Mouse (Mus musculus): ENCODE results near the gene Zfp143. TPM values are rescaled to one million over a fixed set of nuclear protein-coding genes. Genes with fewer than 3 reads are reported as not detected.
"Not testable (repeated sequence)": the region's sequence is repeated elsewhere in the genome, so short reads cannot be mapped to it uniquely, and the experiment has no call there.

Gene Zfp143
- polyA plus RNA-seq, 1 experiment from 2014 or later: 16.8 TPM

DNA sequence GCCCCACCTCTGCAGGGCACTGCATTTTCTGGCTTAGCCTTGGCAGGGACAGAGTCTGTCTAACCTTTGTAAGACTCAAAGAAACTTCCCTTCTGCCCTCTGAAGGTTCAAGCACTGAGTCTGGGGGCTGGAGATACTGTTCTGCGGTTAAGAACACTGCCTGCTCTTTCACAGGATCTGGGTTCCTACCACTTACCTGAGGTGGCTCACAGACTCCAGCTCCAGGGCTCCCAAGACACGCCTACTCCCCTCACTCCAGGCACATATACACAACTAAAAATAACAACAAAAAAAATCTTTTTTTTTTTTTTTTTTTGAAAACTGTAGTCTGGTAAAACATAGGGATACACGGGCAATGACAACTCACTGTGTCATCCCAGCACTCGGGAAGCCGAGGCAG lies 40.2 kb downstream of the Zfp143 start:
- Histone ChIP-seq H3K4me3 (ENCODE audit: low read depth, low read length) (no peak overlapping the region), H3K4me1 (replicated peaks; ENCODE audit: control insufficient read depth, insufficient read depth, low read length) (peaks cover 9% of the 10 kb centered on the region), H3K36me3 (ENCODE audit: control insufficient read depth, insufficient read depth, low read length) (no peaks in the 10 kb centered on the region), H3K9ac (ENCODE audit: low read depth, low read length) (no peak overlapping the region), H3K27ac (ENCODE audit: low read depth, low read length) (no peak overlapping the region), H3K27me3 (replicated peaks; ENCODE audit: control insufficient read depth, insufficient read depth, low read length) (no peaks in the 10 kb centered on the region), H3K9me3 (ENCODE audit: control insufficient read depth, low read length) (no peaks in the 10 kb centered on the region), H3K4me2 (no peak overlapping the region)
- no peak for DNase-seq (ENCODE audit: low spot score)
- no peak for ATAC-seq (replicated peaks; ENCODE audit: low FRiP score)
- WGBS: 73% methylated on average over 5 of the region's 5 CpGs

DNA sequence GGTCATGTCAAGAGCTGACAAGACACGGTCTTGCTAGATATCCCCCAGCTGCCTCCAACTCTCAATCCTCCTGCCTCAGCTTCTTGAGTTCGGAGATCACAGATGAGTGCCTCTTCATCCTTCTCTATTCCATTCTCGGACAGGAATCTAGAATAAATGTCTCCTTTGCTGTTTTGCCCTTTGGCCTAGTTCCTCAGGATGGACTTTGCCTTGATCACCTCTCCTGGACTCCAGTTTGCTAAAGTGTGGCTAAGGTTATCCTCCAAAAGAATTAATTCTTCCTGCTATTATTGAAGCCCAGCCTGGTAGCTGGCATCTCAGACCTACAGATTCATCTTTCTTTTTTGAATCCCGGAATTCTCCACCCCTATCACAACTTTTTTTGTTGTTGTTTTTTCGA lies 44.0 kb downstream of the Zfp143 start:
- H3K4me1 ChIP-seq (replicated peaks; ENCODE audit: control insufficient read depth, insufficient read depth, low read length): peaks cover 13% of the 10 kb centered on the region
- H3K4me3 ChIP-seq (ENCODE audit: low read depth, low read length): no peak overlapping the region
- ATAC-seq (replicated peaks; ENCODE audit: low FRiP score) (no peak), DNase-seq (ENCODE audit: low spot score) (no peak)
- no peak overlapping the region for H3K9ac ChIP-seq (ENCODE audit: low read depth, low read length)
- no peak overlapping the region for H3K4me2 ChIP-seq
- H3K27ac ChIP-seq (ENCODE audit: low read depth, low read length): no peak overlapping the region
- H3K27me3 ChIP-seq (replicated peaks; ENCODE audit: control insufficient read depth, insufficient read depth, low read length): no peaks in the 10 kb centered on the region
- 81% methylated on average over 5 of the region's 5 CpGs for WGBS
- H3K9me3 ChIP-seq (ENCODE audit: control insufficient read depth, low read length): no peaks in the 10 kb centered on the region
- H3K36me3 ChIP-seq (ENCODE audit: control insufficient read depth, insufficient read depth, low read length): no peaks in the 10 kb centered on the region

DNA sequence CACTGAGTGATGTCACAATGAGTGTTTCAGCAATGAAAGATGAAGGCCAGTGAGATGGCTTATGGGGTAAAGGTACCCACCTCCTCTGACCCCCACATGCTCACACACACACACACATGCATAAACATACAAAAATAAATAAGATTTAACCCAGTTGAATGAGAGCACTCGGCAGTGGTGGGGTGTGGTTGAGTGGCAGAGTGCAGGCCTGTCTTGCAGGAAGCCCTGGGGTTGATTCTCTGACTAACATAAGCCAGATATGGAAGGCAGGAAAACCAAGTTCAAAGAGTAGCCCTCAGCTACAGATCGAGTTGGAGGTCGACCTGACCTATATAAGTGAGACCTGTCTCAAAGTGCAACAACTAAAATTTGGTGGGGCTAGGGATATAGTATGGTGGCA lies 45.6 kb downstream of the Zfp143 start:
- WGBS: 52% methylated on average over 3 of the region's 3 CpGs
- no peaks in the 10 kb centered on the region for H3K9me3 ChIP-seq (ENCODE audit: control insufficient read depth, low read length)
- no peak overlapping the region for H3K27ac ChIP-seq (ENCODE audit: low read depth, low read length)
- no peak overlapping the region for H3K4me2 ChIP-seq
- H3K36me3 ChIP-seq (ENCODE audit: control insufficient read depth, insufficient read depth, low read length): no peaks in the 10 kb centered on the region
- ATAC-seq (replicated peaks; ENCODE audit: low FRiP score) (no peak), DNase-seq (ENCODE audit: low spot score) (no peak)
- no peaks in the 10 kb centered on the region for H3K27me3 ChIP-seq (replicated peaks; ENCODE audit: control insufficient read depth, insufficient read depth, low read length)
- no peak overlapping the region for H3K9ac ChIP-seq (ENCODE audit: low read depth, low read length)
- no peak overlapping the region for H3K4me3 ChIP-seq (ENCODE audit: low read depth, low read length)
- peaks cover 16% of the 10 kb centered on the region for H3K4me1 ChIP-seq (replicated peaks; ENCODE audit: control insufficient read depth, insufficient read depth, low read length)

DNA sequence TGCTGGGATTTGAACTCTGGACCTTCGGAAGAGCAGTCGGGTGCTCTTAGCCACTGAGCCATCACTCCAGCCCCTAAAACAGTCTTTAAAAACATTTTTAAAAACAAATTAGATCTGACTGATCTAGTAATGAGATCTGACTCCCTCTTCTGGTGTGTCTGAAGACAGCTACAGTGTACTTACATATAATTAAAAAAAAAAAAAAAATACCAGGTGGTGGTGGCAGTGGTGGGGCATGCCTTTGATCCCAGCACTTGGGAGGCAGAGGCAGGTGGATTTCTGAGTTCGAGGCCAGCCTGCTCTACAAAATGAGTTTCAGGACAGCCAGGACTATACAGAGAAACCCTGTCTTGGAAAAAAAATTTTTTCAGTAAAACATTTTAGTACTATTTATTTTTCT lies 47.5 kb downstream of the Zfp143 start:
- H3K4me2 ChIP-seq: peak overlapping the region; percentile 64
- 90% methylated on average over 3 of the region's 3 CpGs for WGBS
- H3K27ac ChIP-seq (ENCODE audit: low read depth, low read length): peak overlapping the region; percentile 77
- peaks cover 16% of the 10 kb centered on the region for H3K4me1 ChIP-seq (replicated peaks; ENCODE audit: control insufficient read depth, insufficient read depth, low read length)
- not testable (repeated sequence) for H3K9me3 ChIP-seq (ENCODE audit: control insufficient read depth, low read length); H3K36me3 ChIP-seq (ENCODE audit: control insufficient read depth, insufficient read depth, low read length); H3K4me3 ChIP-seq (ENCODE audit: low read depth, low read length); DNase-seq (ENCODE audit: low spot score); H3K27me3 ChIP-seq (replicated peaks; ENCODE audit: control insufficient read depth, insufficient read depth, low read length); ATAC-seq (replicated peaks; ENCODE audit: low FRiP score)
- peak overlapping the region; percentile 62; the same call in 1 of the 2 replicates for H3K9ac ChIP-seq (ENCODE audit: low read depth, low read length)

DNA sequence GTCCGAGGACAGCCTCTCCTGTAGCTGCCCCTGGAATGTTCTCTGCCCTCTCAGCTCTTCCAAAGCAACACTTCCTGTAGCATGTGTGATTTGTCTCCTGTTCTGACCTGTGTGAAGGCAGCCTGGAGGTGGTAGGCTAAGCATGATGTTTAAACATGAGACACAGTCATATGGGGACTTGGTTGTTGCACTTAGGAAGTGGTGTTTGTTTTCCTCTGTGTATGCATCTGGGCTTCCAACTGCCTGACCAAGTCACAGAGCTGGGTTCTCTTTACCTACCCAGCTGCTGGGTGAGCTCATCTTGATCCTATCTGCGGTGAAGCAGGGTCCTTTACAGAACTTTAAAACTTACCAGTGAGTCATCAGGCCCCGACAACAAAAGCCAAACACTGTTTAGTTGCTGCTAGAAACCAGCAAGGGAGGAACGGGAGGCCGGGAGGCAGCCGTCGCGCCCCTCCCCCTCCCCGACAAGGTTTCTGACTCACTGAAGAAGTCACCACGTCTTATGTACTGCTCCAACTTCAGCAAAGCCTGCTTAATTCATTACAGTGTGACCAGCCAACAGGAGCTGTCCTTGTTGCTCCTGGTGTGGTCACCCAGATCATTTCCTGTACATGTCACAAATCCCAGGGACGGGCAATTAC lies 48.1 kb downstream of the Zfp143 start:
- Histone ChIP-seq H3K9me3 (ENCODE audit: control insufficient read depth, low read length) (no peaks in the 10 kb centered on the region), H3K27ac (ENCODE audit: low read depth, low read length) (peak overlapping the region; percentile 77), H3K27me3 (replicated peaks; ENCODE audit: control insufficient read depth, insufficient read depth, low read length) (no peaks in the 10 kb centered on the region), H3K9ac (ENCODE audit: low read depth, low read length) (peak overlapping the region; percentile 62), H3K4me1 (replicated peaks; ENCODE audit: control insufficient read depth, insufficient read depth, low read length) (peaks cover 16% of the 10 kb centered on the region), H3K4me2 (peak overlapping the region; percentile 64), H3K4me3 (ENCODE audit: low read depth, low read length) (peak overlapping the region; percentile 29; the same call in 1 of the 2 replicates), H3K36me3 (ENCODE audit: control insufficient read depth, insufficient read depth, low read length) (no peaks in the 10 kb centered on the region)
- ATAC-seq (replicated peaks; ENCODE audit: low FRiP score) (peak; percentile 55), DNase-seq (ENCODE audit: low spot score) (peak; percentile 67)
- 13% methylated on average over 11 of the region's 11 CpGs for WGBS

DNA sequence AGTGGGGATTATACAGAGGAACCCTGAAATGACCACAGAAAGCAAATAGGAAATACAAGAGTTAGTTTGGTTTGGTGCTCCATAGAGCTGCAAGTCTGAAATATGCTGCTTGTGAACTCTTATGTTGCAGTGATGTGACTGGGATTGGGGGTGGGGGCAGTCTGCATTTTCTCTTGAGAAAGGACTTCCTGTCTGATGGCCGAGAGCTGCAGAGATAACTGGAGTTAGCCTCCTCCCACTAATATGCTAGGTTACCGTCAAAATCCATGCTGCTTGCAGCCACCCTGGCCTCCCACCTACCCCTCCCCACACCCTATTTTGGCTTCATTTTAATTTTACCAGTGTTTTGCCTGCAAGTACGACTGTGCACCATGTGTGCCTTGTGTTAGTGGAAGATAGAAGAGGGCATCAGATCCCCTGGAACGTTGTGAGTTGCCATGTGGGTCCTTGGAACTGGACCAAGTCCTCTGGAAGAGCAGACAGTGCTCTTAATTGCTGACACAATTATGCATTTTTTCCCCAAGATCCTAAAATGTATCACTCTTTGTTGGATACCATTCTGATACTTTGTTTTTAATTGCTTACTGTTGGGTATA lies 49.1 kb downstream of the Zfp143 start:
- H3K4me3 ChIP-seq (ENCODE audit: low read depth, low read length): no peak overlapping the region
- 0 out of 2 replicates have a peak, but pooled peaks have one; percentile 38 for ATAC-seq (replicated peaks; ENCODE audit: low FRiP score)
- peak; percentile 46 for DNase-seq (ENCODE audit: low spot score)
- no peaks in the 10 kb centered on the region for H3K27me3 ChIP-seq (replicated peaks; ENCODE audit: control insufficient read depth, insufficient read depth, low read length)
- WGBS: 23% methylated on average over 4 of the region's 4 CpGs
- no peaks in the 10 kb centered on the region for H3K36me3 ChIP-seq (ENCODE audit: control insufficient read depth, insufficient read depth, low read length)
- H3K4me2 ChIP-seq: peak overlapping the region; percentile 18; the same call in 1 of the 2 replicates
- H3K4me1 ChIP-seq (replicated peaks; ENCODE audit: control insufficient read depth, insufficient read depth, low read length): peaks cover 16% of the 10 kb centered on the region
- H3K27ac ChIP-seq (ENCODE audit: low read depth, low read length): peak overlapping the region; percentile 77
- no peaks in the 10 kb centered on the region for H3K9me3 ChIP-seq (ENCODE audit: control insufficient read depth, low read length)
- H3K9ac ChIP-seq (ENCODE audit: low read depth, low read length): no peak overlapping the region

DNA sequence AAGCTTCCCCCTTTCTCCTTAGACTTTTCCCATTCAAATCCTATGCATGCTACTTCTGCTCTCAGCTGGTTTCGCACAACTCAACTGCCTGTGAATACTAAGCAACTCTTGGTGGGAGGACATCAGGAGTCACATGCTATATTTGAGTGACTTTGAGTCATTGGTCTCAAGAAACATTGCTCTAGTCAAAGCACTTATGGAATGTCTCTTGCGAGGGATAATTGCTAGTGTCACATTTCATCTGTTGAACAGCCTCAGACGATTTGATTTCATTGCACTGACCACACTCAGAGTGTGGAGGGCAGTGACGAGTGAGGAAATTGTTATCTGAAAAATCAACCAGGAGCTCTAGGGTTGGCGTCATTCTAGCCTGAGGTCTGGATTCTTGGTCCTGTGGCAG lies 53.7 kb downstream of the Zfp143 start:
- no peak overlapping the region for H3K9ac ChIP-seq (ENCODE audit: low read depth, low read length)
- WGBS: 52% methylated on average over 5 of the region's 5 CpGs
- H3K4me2 ChIP-seq: no peak overlapping the region
- H3K27me3 ChIP-seq (replicated peaks; ENCODE audit: control insufficient read depth, insufficient read depth, low read length): no peaks in the 10 kb centered on the region
- H3K4me1 ChIP-seq (replicated peaks; ENCODE audit: control insufficient read depth, insufficient read depth, low read length): peaks cover 7% of the 10 kb centered on the region
- DNase-seq (ENCODE audit: low spot score) (no peak), ATAC-seq (replicated peaks; ENCODE audit: low FRiP score) (0 out of 2 replicates have a peak, but pooled peaks have one; percentile 21)
- no peaks in the 10 kb centered on the region for H3K36me3 ChIP-seq (ENCODE audit: control insufficient read depth, insufficient read depth, low read length)
- no peak overlapping the region for H3K27ac ChIP-seq (ENCODE audit: low read depth, low read length)
- H3K4me3 ChIP-seq (ENCODE audit: low read depth, low read length): no peak overlapping the region
- no peaks in the 10 kb centered on the region for H3K9me3 ChIP-seq (ENCODE audit: control insufficient read depth, low read length)

DNA sequence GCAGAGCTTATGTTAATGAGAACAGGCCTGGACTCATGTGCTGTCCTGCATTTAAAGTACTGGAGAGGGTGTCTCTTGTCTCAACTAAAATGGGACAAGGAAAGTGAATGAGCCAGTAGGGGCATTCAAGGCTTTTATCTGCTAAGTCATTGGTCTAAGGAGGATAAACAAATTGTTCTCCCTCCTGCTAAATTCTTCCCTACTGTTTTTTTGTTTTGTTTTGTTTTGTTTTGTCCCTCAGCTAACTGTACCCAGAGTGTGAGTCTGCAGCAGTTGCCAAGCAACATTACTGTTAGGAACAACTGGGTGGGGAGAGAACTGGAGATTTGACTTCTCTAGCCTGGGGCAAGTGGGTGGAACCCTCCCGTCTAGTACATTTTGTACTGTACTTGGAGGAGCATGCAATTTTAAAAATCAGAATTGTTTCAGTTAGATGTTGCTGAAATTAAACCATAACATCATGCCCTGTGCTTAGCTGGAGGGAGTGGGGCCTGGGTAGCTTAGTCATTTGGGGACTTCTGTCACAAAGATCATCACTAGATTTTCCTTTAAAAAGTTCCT lies 55.8 kb downstream of the Zfp143 start:
- no peak for ATAC-seq (replicated peaks; ENCODE audit: low FRiP score)

More for the DNA sequence above, 55.8 kb downstream of the Zfp143 start:
- H3K27me3 ChIP-seq (replicated peaks; ENCODE audit: control insufficient read depth, insufficient read depth, low read length): no peaks in the 10 kb centered on the region
- no peak overlapping the region for H3K27ac ChIP-seq (ENCODE audit: low read depth, low read length)
- H3K36me3 ChIP-seq (ENCODE audit: control insufficient read depth, insufficient read depth, low read length): no peaks in the 10 kb centered on the region
- H3K9ac ChIP-seq (ENCODE audit: low read depth, low read length): no peak overlapping the region
- no peaks in the 10 kb centered on the region for H3K9me3 ChIP-seq (ENCODE audit: control insufficient read depth, low read length)
- no peak overlapping the region for H3K4me3 ChIP-seq (ENCODE audit: low read depth, low read length)
- DNase-seq (ENCODE audit: low spot score): no peak
- WGBS: 54% methylated on average over 1 of the region's 1 CpGs
- H3K4me1 ChIP-seq (replicated peaks; ENCODE audit: control insufficient read depth, insufficient read depth, low read length): 0 out of 2 replicates have a peak, but pooled peaks cover 9% of the 10 kb centered on the region
- H3K4me2 ChIP-seq: no peak overlapping the region
